Mouse (Mus musculus) layer of hippocampus, adult 9-11 months (tissue): ENCODE data around the gene Kbtbd12.
A peak's percentile ranks its signal among the peaks of the same experiment; 100 is the strongest.

ENCODE experiments used
- DNase-seq: peaks from one replicate; pipeline ENCODE4 v3.0.0; 2022

The Kbtbd12 gene

GRCm38 (mm10) chr6:88637611-88638301, at the start of gene Kbtbd12:
TSS of gene Kbtbd12 (minus strand) at chr6:88637950.
- no peak for DNase-seq

- no peak for DNase-seq
Measured at GRCm38 (mm10) chr6:88683380-88684053, 45.8 kb upstream of the Kbtbd12 start.

DNA sequence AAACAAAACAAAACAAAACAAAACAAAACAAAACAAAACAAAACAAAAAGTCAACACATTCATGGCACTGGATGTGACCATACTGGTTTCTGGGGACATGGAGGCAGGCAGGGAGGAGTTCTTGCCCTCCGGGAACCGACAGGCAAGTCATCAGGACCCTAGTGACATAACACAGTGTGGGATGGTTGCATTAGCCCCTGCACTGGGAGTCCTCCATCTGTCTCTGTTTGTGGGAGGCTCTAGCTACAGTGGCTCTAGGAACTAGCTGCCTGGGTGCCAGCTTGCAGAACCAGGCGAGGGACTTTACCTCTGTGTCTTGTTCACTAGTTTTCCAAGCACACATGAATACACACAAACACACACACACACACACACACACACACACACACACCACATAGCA, 43.3 kb upstream of the Kbtbd12 start:
- DNase-seq = peak; percentile 26

DNA sequence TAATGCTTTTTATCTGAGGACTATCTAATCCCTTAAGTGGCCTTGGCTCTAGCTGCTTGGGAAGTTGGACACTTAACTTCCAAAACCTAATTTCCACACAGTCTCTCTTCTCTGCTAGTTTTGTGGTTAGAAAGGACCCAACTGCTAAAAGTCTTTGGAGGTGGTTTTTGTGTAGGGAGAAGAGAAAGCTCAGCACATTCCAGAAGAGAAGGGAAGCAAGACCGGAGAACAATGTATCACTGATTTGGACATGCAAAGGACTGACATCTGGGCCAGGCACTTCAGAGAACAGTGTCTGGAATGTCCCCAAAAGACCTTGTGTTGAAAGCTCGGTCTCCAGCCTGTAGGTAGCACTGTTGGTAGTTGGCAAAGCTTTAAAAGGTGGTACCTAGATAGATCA, 40.0 kb upstream of the Kbtbd12 start:
- no peak for DNase-seq

DNA sequence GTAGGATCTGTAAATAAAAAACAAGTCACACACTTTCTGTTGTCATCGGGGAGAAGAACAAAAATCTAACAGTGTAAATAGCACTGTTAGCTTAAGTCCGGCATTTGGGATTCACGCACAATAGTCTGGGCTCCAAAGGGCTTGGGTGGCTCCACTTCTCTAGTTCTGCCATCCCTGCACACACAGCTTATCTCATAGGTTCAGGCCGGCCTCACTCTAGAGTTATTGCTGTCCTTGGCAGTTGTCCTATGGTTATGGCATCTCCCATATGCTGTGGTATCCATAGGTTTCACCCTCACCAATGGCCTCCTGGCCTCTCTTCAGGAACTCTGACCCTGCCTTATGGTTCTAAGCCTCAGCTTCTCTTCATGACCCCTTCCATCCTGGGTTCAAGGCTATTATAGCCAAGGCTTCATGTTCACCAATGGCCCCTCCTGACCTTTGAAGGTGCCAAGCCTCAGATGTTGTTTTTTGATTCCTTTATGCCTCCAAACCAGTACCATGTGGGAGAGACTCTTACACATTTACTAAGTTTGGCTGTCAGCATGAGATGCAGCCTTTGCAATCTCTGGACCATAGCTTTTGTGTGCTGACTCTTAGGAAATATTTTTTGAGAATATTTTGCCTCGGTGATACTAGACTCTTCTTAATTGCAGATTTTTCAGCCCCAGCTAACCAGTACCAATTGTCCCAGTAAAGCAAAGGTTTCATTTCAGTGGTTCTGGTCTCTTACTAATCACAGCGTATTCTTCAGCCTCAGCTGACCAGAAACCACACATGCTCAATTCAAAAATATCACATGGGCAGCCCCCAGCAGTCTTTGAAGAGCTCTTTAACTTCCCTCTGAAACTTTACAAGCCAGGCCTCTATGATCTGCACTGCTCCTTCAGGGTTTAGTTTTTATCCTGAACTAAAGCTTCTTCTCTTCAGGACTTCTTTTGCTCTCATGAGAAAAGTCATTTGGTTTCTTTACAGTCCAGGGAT, 39.3 kb upstream of the Kbtbd12 start:
- peak; percentile 11 for DNase-seq

- no peak for DNase-seq
Measured at GRCm38 (mm10) chr6:88675815-88676214, 38.1 kb upstream of the Kbtbd12 start.

DNA sequence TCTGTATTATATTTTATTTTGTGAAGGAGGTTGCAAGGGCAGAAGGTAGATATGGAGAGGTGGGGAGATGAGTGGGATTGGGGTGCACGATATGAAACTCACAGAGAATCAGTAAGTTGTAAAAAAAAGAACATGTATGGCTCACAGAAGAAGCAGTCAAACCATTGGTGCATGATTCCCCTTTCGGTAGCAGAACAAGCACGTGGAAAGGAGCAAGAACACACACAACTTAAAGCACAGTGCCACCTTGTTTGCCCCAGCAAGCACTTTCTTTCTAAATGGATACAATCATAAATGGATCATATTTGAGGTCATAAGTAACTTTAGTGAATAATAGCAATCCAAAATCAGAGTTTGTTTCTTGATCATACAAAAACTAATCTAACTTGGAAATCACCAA, 24.5 kb upstream of the Kbtbd12 start:
- DNase-seq = no peak

DNA sequence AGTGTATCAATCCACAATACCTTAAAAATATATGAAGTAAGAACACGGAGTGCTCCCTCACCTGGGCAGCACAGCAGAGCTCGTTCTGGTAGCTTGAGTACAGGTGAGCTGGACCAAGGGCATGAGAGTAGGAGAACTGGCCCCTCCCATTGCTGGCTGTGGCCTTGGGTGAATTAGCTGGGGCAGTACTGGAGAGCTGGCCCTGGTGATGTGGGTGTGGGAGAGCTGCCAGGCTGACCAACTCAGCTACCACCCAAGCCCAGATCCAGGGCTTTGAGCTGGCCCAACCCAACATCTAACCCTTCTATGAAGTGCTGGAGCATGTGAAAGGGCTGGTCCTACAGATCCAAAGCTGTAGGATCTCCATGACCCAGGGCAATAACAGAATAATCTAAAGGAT, 23.9 kb upstream of the Kbtbd12 start:
- no peak for DNase-seq

- peak; percentile 25 for DNase-seq
Measured at GRCm38 (mm10) chr6:88647564-88648295, 10.0 kb upstream of the Kbtbd12 start.

DNA sequence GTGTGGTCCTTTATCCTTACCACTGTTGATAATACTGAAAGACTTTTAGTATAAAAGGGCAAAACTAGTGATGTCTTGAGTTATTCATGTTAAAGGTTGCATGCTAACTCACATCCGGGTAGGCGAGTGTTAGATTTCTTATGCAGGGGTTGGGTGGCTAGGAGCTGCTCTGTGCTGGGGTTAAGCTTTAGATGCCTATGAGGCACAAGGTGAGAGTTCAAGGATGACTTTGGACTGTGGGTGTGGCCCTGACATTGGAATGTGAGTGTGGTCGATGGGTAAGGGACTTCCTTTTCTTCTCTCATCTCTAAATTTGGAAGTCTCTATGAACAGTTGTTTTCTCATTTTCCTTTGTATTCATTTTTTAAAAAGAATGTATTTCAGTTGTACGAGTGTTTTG, 7.0 kb upstream of the Kbtbd12 start:
- no peak for DNase-seq

GRCm38 (mm10) chr6:88641346-88641920, 3.7 kb upstream of the Kbtbd12 start:
- no peak for DNase-seq

DNA sequence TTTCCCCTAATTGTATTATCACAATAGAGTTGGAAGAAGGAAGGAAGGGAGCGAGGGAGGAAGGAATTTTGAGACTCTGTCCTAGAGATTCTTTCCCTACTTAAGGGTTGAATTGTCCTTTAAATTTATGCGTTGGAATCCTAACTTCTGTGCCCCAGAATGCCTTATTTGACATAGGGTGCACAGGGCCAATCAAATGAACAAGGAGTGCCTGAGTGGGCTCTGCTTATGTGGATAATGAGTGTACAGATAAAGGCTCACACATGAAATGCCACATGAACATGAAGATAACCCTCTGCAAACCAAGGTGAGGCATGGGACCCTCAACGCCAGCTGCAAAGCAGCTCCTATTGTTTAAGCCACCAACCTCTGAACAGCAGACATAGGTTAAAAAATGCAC, 2.6 kb upstream of the Kbtbd12 start:
- no peak for DNase-seq

DNA sequence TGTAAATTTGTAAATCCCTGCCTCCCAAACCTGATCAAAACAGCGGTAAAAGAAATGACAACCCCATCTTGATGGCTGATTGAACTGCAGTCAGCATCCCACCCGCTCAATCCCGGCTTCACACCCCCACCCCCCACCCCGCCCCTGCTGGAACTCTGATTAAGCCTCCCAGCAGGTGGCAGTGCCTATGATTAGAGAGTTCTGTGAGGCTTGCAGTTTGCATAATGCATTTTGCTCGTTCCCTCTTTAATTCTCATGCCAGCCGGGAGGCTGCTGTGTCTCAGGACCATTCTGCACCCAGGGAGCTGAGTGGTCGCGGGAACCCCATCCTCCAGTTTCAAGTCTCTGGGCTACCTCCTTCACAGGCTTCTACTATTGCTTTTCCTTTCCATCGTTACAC, 2.2 kb upstream of the Kbtbd12 start:
- DNase-seq = peak; percentile 44

- no peak for DNase-seq
Measured at GRCm38 (mm10) chr6:88639372-88639920, 1.7 kb upstream of the Kbtbd12 start.

GRCm38 (mm10) chr6:88638917-88639316, 1.2 kb upstream of the Kbtbd12 start:
- no peak for DNase-seq

GRCm38 (mm10) chr6:88635881-88636754, 1.6 kb downstream of the Kbtbd12 start:
- DNase-seq = peak; percentile 15

- DNase-seq = no peak
Measured at GRCm38 (mm10) chr6:88631293-88631692, 6.5 kb downstream of the Kbtbd12 start.

- DNase-seq = no peak
Measured at GRCm38 (mm10) chr6:88630560-88630959, 7.2 kb downstream of the Kbtbd12 start.

DNA sequence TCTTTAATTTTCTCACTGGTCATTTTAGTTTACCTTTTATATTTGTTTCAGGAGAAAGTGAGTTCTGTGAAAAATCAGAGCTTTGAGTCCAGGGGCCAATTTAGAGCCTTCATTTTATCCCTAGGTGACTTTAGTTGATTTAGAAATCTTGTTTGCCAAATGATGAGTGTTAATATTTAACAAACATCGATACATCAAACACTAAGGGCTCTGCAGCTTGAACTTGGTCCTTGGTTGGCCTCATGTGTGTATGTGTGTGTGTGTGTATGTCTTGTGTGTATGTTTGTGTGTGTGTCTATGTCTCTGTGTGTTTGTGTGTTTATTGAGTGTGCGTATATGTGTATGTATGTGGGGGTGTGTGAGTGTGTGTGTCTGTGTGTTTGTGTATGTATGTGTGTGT, 7.9 kb downstream of the Kbtbd12 start:
- no peak for DNase-seq

- peak; percentile 55 for DNase-seq
Measured at GRCm38 (mm10) chr6:88627317-88627811, 10.4 kb downstream of the Kbtbd12 start.

- no peak for DNase-seq
Measured at GRCm38 (mm10) chr6:88626912-88627311, 10.8 kb downstream of the Kbtbd12 start.
